ENCODE assay signal across 8 mouse cellular contexts in the genomic region with DNA sequence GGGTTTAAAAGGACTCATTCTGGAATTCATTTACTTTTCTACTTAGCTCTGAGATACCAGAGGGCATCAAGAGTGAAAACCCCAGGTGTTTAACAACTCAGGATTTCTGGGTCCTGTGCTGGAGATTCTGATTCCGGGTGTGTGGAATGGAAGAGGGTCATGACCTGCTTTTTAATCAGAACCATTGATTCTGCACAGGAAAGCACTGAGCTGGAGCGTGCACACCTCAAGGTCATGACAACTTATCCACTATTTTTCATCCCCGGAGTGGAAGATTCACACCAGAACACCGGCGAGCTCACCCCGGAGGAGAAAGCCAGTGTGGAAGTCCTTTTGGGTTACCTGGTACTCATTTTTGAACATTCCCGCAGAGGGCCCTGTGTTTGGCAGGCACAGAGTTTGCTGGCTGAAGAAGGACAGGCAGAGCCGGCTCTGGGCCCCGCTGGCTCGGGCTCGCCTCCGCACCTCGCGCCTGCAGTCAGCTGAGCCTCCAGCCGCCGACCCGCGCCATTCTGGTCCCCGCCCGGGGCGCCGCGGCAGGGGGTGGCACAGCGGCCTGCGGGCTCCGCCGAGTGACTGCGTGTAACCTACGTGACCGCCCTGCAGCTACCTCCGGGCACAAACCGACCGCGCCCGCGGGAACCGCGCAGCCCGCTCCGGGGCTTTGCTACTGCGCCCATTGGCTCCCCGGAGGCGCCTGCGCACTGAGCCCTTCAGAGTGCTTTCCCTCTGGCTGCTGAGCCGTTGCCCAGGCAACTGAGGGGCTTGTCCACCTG. TPM values are rescaled to one million over a fixed set of nuclear protein-coding genes. Genes with fewer than 3 reads are reported as not detected.
DNase-seq lines count a peak whose midpoint lies in the region; TF ChIP-seq lines count a peak whose summit lies in the region.

A gene (minus strand): TSS at position 605 of the 776 bp plus-strand sequence.

- TF ChIP-seq CTCF in left cerebral cortex, adult 2 months (IDR thresholded peaks at IDR 0.05): no peak

- DNase-seq in ZHBTc4 (ENCODE audit: low read depth, low spot score): peak; percentile 97
- DNase-seq in cerebellum, postnatal 4 days (ENCODE audit: low spot score in 2 of 2): peak; percentile 42 to 77
- peak; percentile 68 for DNase-seq in gastrocnemius, postnatal 14 days
- peak; percentile 70 for DNase-seq in hindlimb bud, embryonic 11.5 days (ENCODE audit: extremely low spot score, low read depth, low spot score)
- DNase-seq in left cerebral cortex, adult 2 months (ENCODE audit: extremely low spot score in 1 of 2, low spot score in 2 of 2): peak; percentile 78 to 79
- peak; percentile 79 for DNase-seq in lung, postnatal 36 days
- DNase-seq in right cerebral cortex, postnatal 25 days: peak; percentile 83
- DNase-seq in yolk sac, embryonic 10.5 days (ENCODE audit: low spot score): peak; percentile 81

- intact Hi-C loops in gastrocnemius, postnatal 14 days (cut with DNase I; ENCODE audit: low total_unique reads): no loop called here
- intact Hi-C loops in left cerebral cortex, adult 2 months (cut with DNase I): no loop called here

- H3K27ac ChIP-seq in left cerebral cortex, adult 2 months: peak within 1 kb of the TSS; percentile 50

- peak within 1 kb of the TSS; percentile 65 for H3K4me3 ChIP-seq in left cerebral cortex, adult 2 months

RNA-seq across cellular contexts. Expression of the gene that starts here (rescaled TPM):
- total RNA-seq in gastrocnemius, postnatal 14 days (2021): under 1 TPM; 0.55 to 0.62 TPM
- total RNA-seq in left cerebral cortex, adult 2 months (2021): 10 to 100 TPM in 1 of 2 experiments, 1 to 10 TPM in 1; 9.4 to 10.3 TPM

Comparison
In these comparisons a context has a peak if more than half of its experiments do, and no peak if none do; other contexts are left out.
1. Peak in every context shown above with its lines: DNase-seq, H3K4me3 ChIP-seq and H3K27ac ChIP-seq.
2. RNA of the gene that starts here (total RNA-seq): 9.4 to 10.3 TPM in left cerebral cortex, adult 2 months; 0.55 to 0.62 TPM in gastrocnemius, postnatal 14 days; every median in the first group is over 4 times any median in the second.
3. Peak in DNase-seq in gastrocnemius, postnatal 14 days; RNA of the gene not detected or under 1 TPM.